Mouse (Mus musculus) CH12.LX (cell line): ENCODE results near the gene Gm44973.
A peak's percentile ranks its signal among the peaks of the same experiment; 100 is the strongest.

ENCODE experiments used
- CTCF ChIP-seq, 2 experiments: IDR thresholded peaks in 1 of 2; conservative IDR thresholded peaks in 1 of 2; 2 replicates each; pipeline ENCODE4 v1.5.1; 2011 to 2012; ENCODE audit warnings: low read depth in 2 of 2, low read length in 2 of 2, improper control_type of control experiment in 1 of 2, inconsistent platforms in 1 of 2, mild to moderate bottlenecking in 1 of 2, moderate library complexity in 1 of 2
- HCFC1 ChIP-seq: IDR thresholded peaks from 2 replicates; pipeline ENCODE4 v1.6.1; 2012; ENCODE audit warnings: low read depth, mild to moderate bottlenecking, inconsistent platforms, low read length, improper control_type of control experiment
- MAFK ChIP-seq: IDR thresholded peaks from 2 replicates; pipeline ENCODE4 v1.6.1; 2011; ENCODE audit warnings: low read length, improper control_type of control experiment; ENCODE audit not compliant: insufficient replicate concordance
- POLR2A ChIP-seq: IDR thresholded peaks from 2 replicates; pipeline ENCODE4 v1.6.1; 2011; ENCODE audit warnings: low read depth, mild to moderate bottlenecking, improper control_type of control experiment, low read length
- POLR2AphosphoS2 ChIP-seq: IDR thresholded peaks from 2 replicates; pipeline ENCODE4 v1.6.1; 2011; ENCODE audit warnings: low read depth, low read length, improper control_type of control experiment
- RAD21 ChIP-seq: IDR thresholded peaks from 2 replicates; pipeline ENCODE4 v1.6.1; 2011; ENCODE audit warnings: low read depth, mild to moderate bottlenecking, low read length, improper control_type of control experiment, moderate library complexity
- SMC3 ChIP-seq: IDR thresholded peaks from 2 replicates; pipeline ENCODE4 v1.6.1; 2011; ENCODE audit warnings: low read depth, low read length, improper control_type of control experiment
- USF1 ChIP-seq: IDR thresholded peaks from 2 replicates; pipeline ENCODE4 v1.6.1; 2014; ENCODE audit warnings: low read depth, mild to moderate bottlenecking, inconsistent platforms, low read length, improper control_type of control experiment
- ZC3H11A ChIP-seq: IDR thresholded peaks from 2 replicates; pipeline ENCODE4 v1.6.1; 2012; ENCODE audit warnings: low read depth, mild to moderate bottlenecking, inconsistent platforms, low read length, improper control_type of control experiment
- ZKSCAN1 ChIP-seq: IDR thresholded peaks from 2 replicates; pipeline ENCODE4 v1.6.1; 2012; ENCODE audit warnings: low read depth, inconsistent platforms, low read length, improper control_type of control experiment, borderline replicate concordance

- TF ChIP-seq ZC3H11A (no peak), SMC3 (peak; percentile 60), USF1 (no peak), HCFC1 (no peak), CTCF (conservative IDR thresholded peaks at IDR 0.05 in 1 of 2, IDR thresholded peaks at IDR 0.05 in 1 of 2; ENCODE audit: low read depth in 2 of 2, low read length in 2 of 2) (peak in 1 of 2 experiments; percentile 81; a peak in 2 of 4 replicates), POLR2A (peak; percentile 46), MAFK (no peak), POLR2AphosphoS2 (no peak), RAD21 (peak; percentile 63), ZKSCAN1 (no peak)
Observed at GRCm38 (mm10) chr7:5060239-5060731, 45.0 kb downstream of the Gm44973 start.
